Mouse (Mus musculus) bone marrow, adult 2 months (tissue): ENCODE measurements around the gene Ulk4.

Experiments
- CTCF ChIP-seq: fragments of 200-500 bp; IDR thresholded peaks from 2 replicates; pipeline ENCODE4 v1.5.1; 2011; ENCODE audit warnings: low read length, control low read depth; ENCODE audit not compliant: control insufficient read depth, insufficient read depth
- POLR2A ChIP-seq: fragments of 200-500 bp; IDR thresholded peaks from 2 replicates; pipeline ENCODE4 v1.6.1; 2011; ENCODE audit warnings: low read depth, mild to moderate bottlenecking, control low read depth, low read length, borderline replicate concordance; ENCODE audit not compliant: control insufficient read depth

DNA sequence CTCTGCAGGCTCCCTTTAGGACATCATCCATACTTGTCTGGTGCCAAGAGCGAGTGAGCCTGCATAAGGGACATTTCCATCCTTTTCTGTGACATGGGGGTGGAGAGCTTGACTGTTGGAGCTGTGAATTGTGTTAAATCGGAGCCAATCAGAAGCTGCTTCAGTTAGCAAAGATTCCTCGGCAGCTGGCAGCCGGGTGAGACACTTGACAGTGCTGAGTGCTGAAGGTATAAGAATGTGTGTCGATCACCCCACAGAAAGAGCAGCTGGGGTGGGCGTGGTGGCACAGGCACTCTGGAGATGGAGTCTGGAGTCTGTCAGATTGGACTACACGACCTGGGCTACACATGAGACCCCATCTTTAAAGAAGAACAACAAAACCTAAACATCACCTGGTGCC lies 33.5 kb upstream of the Ulk4 start:
- TF ChIP-seq POLR2A (no peak), CTCF (no peak)
